Mouse (Mus musculus): ENCODE measurements around the gene Dnaic2. TPM values are rescaled to one million over a fixed set of nuclear protein-coding genes. Genes with fewer than 3 reads are reported as not detected.

Dnaic2 gene
- polyA plus RNA-seq, 1 experiment from 2014 or later: 0.56 TPM

Other genes with a start within 250 kb of the Dnaic2 start
- 1,080 and 1,196 TPM in 2 replicates for gene Rpl38, start 58.9 kb upstream of the Dnaic2 start, polyA plus RNA-seq (2015; fragmentation: Nextera tagmentation; extraction: Ambion mirVana)
- gene Ttyh2, start 52.0 kb upstream of the Dnaic2 start, polyA plus RNA-seq (2015; fragmentation: Nextera tagmentation; extraction: Ambion mirVana): 15.2 and 15.8 TPM in 2 replicates
- 0.09 TPM in 2 replicates for gene Kif19a, start 38.0 kb downstream of the Dnaic2 start, polyA plus RNA-seq (2015; fragmentation: Nextera tagmentation; extraction: Ambion mirVana)
- gene Btbd17, start 68.5 kb downstream of the Dnaic2 start, polyA plus RNA-seq (2015; fragmentation: Nextera tagmentation; extraction: Ambion mirVana): 1.0 and 1.5 TPM in 2 replicates
- gene Gpr142, start 71.5 kb downstream of the Dnaic2 start, polyA plus RNA-seq (2015; fragmentation: Nextera tagmentation; extraction: Ambion mirVana): 0.14 TPM in 1 of 2 replicates, not detected in the other
- 119 TPM in 2 replicates for gene Gprc5c, start 123.7 kb downstream of the Dnaic2 start, polyA plus RNA-seq (2015; fragmentation: Nextera tagmentation; extraction: Ambion mirVana)
- gene Cd300a, start 162.6 kb downstream of the Dnaic2 start, polyA plus RNA-seq (2015; fragmentation: Nextera tagmentation; extraction: Ambion mirVana): 1.7 and 1.8 TPM in 2 replicates
- gene Cd300lb, start 207.0 kb downstream of the Dnaic2 start, polyA plus RNA-seq (2015; fragmentation: Nextera tagmentation; extraction: Ambion mirVana): 0.25 and 0.31 TPM in 2 replicates
- gene Cd300c, start 241.7 kb downstream of the Dnaic2 start, polyA plus RNA-seq (2015; fragmentation: Nextera tagmentation; extraction: Ambion mirVana): not detected in 2 replicates

All from kidney, embryonic 15.5 days (tissue).